Mouse (Mus musculus): Measurements from ENCODE around the gene Adss.

GRCm38 (mm10) chr1:177714397-177715012, 81.8 kb downstream of the Adss start:
- TF ChIP-seq GATA1 (IDR thresholded peaks at IDR 0.05; ENCODE audit: low read length) (no peak), TAL1 (IDR thresholded peaks at IDR 0.05; ENCODE audit: low read length) (no peak)
